Mouse (Mus musculus): ENCODE measurements around the gene Agrp. TPM values are rescaled to one million over a fixed set of nuclear protein-coding genes. Genes with fewer than 3 reads are reported as not detected.

Gene Agrp
- total and polyA plus RNA-seq, 2 experiments from 2014 or later: 0.53 TPM; not detected in 1

GRCm38 (mm10) chr8:105638510-105638909 lies 1.3 kb upstream of the Agrp start:
- Histone ChIP-seq H3K4me3 (ENCODE audit: low read depth, low read length) (no peak overlapping the region), H3K9me3 (replicated peaks; ENCODE audit: control insufficient read depth, low read length) (no peaks in the 10 kb centered on the region), H3K27me3 (ENCODE audit: control insufficient read depth, insufficient read depth, low read length) (no peaks in the 10 kb centered on the region), H3K9ac (replicated peaks; ENCODE audit: low read depth, low read length) (peak overlapping the region; percentile 97; the same call in 1 of the 2 replicates), H3K4me1 (ENCODE audit: control insufficient read depth, insufficient read depth) (peaks cover 22% of the 10 kb centered on the region), H3K36me3 (replicated peaks; ENCODE audit: control insufficient read depth, insufficient read depth, low read length) (peaks cover 2% of the 10 kb centered on the region; the same call in 1 of the 2 replicates), H3K27ac (ENCODE audit: low read depth) (peak overlapping the region; percentile 25; the same call in 1 of the 2 replicates), H3K4me2 (ENCODE audit: low read depth, low read length) (peak overlapping the region; percentile 71)
- no peak for DNase-seq (ENCODE audit: low spot score)
- TF ChIP-seq CTCF (IDR thresholded peaks at IDR 0.05; ENCODE audit: low read depth) (no peak), EP300 (IDR thresholded peaks at IDR 0.05; ENCODE audit: low read depth) (no peak)
- WGBS: 82% methylated on average over 4 of the region's 4 CpGs
- ATAC-seq (ENCODE audit: insufficient read depth, low read depth): no peak

- H3K27ac ChIP-seq (ENCODE audit: low read depth): peak overlapping the region; percentile 98
- H3K36me3 ChIP-seq (replicated peaks; ENCODE audit: control insufficient read depth, insufficient read depth, low read length): no peaks in the 10 kb centered on the region
- WGBS: 0% methylated on average over 11 of the region's 11 CpGs
- H3K4me2 ChIP-seq (ENCODE audit: low read depth, low read length): peak overlapping the region; percentile 71
- no peaks in the 10 kb centered on the region for H3K9me3 ChIP-seq (replicated peaks; ENCODE audit: control insufficient read depth, low read length)
- no peak for TF ChIP-seq CTCF (IDR thresholded peaks at IDR 0.05; ENCODE audit: low read depth)
- TF ChIP-seq EP300 (IDR thresholded peaks at IDR 0.05; ENCODE audit: low read depth): no peak
- H3K27me3 ChIP-seq (ENCODE audit: control insufficient read depth, insufficient read depth, low read length): no peaks in the 10 kb centered on the region
- peak; percentile 30 for DNase-seq (ENCODE audit: low spot score)
- ATAC-seq (ENCODE audit: insufficient read depth, low read depth): no peak
- H3K9ac ChIP-seq (replicated peaks; ENCODE audit: low read depth, low read length): peak overlapping the region; percentile 97
- peak overlapping the region; percentile 83 for H3K4me3 ChIP-seq (ENCODE audit: low read depth, low read length)
- peaks cover 22% of the 10 kb centered on the region for H3K4me1 ChIP-seq (ENCODE audit: control insufficient read depth, insufficient read depth)
Measured at GRCm38 (mm10) chr8:105637601-105638041, 428 bp upstream of the Agrp start.

DNA sequence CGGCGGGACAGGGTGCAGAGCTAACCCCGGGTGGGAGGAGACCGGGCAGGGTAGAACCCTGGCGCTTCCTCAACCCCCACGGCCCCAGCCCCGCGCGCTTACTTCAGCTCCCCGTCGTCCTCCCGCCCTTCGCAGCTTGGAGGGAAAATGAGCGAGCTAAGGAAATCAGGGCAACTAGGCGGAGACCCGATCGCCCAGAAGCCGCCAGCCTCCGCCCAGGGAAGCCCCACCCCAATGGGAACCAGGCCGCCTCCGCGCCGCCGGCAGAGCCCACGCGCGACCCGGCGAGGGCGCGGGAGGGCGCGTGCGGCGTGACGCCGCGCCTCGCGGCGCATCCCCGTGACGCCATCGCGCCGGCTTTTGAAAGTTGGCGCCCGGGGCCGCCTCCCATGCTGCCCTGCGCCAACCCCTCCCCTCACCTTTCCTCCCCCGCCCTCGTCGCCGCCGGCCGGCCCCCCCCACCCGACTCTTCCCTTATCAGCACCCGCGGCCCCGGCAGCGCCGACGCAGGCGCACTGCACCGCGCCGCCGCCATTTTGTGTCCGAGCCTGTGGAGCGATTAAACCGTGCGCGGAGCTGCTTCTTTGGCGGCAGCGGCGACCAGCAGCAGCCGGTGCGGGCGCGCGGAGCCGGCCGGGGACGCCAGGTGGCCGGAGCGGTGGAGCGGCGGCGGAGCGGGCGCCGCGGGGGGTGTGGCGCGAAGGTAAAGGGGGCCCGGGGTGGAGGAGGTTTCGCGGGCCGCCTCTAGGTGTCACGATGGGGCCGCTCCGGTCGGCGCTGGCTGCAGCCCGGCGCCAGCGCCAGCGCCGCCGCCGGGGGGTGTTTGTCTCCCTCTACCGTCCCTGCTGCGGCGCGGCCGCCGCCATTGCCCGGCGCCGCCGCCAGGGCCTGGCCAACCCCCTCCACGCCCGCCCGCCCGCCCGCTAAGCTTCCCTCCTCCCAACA lies 903 bp downstream of the Agrp start, which contains the start of gene Ctcf:
Gene Ctcf, plus strand, starts transcription at position 551 of the 945 bp plus-strand sequence.
- Histone ChIP-seq H3K9me3 (replicated peaks; ENCODE audit: control insufficient read depth, low read length) (no peaks in the 10 kb centered on the region), H3K36me3 (replicated peaks; ENCODE audit: control insufficient read depth, insufficient read depth, low read length) (no peaks in the 10 kb centered on the region), H3K27me3 (ENCODE audit: control insufficient read depth, insufficient read depth, low read length) (no peaks in the 10 kb centered on the region), H3K4me1 (ENCODE audit: control insufficient read depth, insufficient read depth) (peaks cover 22% of the 10 kb centered on the region), H3K9ac (replicated peaks; ENCODE audit: low read depth, low read length) (peak within 1 kb of the TSS; percentile 97), H3K4me3 (ENCODE audit: low read depth, low read length) (peak within 1 kb of the TSS; percentile 83), H3K27ac (ENCODE audit: low read depth) (peak within 1 kb of the TSS; percentile 98), H3K4me2 (ENCODE audit: low read depth, low read length) (peak within 1 kb of the TSS; percentile 71)
- DNase-seq (ENCODE audit: low spot score) (peak; percentile 91), ATAC-seq (ENCODE audit: insufficient read depth, low read depth) (peak; percentile 92)
- no peak for TF ChIP-seq CTCF (IDR thresholded peaks at IDR 0.05; ENCODE audit: low read depth)
- TF ChIP-seq EP300 (IDR thresholded peaks at IDR 0.05; ENCODE audit: low read depth): no peak
- under 1% methylated on average over 64 of the region's 126 CpGs for WGBS

DNA sequence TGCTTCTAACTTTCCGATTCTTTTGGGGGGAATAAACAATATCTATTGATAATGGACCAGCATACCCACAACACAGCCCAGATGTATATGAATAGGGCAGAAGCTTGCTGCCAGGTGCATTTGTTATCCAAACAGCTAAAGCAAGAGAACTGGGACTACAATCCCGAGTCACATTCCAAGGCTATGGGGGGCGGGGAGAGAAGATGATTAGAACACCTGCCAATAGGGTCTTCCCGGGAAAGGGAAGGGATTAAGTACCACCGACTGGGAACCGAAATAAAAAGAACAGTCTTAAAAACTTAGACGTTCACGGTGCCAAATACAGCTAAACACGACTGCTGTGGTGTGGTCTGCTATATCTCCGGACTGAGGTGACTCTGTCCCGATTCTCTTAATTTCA lies 1.7 kb downstream of the Agrp start:
- Histone ChIP-seq H3K9me3 (replicated peaks; ENCODE audit: control insufficient read depth, low read length) (no peaks in the 10 kb centered on the region), H3K9ac (replicated peaks; ENCODE audit: low read depth, low read length) (peak overlapping the region; percentile 97; the same call in 1 of the 2 replicates), H3K36me3 (replicated peaks; ENCODE audit: control insufficient read depth, insufficient read depth, low read length) (no peaks in the 10 kb centered on the region), H3K27ac (ENCODE audit: low read depth) (peak overlapping the region; percentile 98), H3K4me1 (ENCODE audit: control insufficient read depth, insufficient read depth) (peaks cover 15% of the 10 kb centered on the region), H3K4me3 (ENCODE audit: low read depth, low read length) (peak overlapping the region; percentile 83), H3K4me2 (ENCODE audit: low read depth, low read length) (peak overlapping the region; percentile 71), H3K27me3 (ENCODE audit: control insufficient read depth, insufficient read depth, low read length) (no peaks in the 10 kb centered on the region)
- no peak for DNase-seq (ENCODE audit: low spot score)
- WGBS: 5% methylated on average over 11 of the region's 11 CpGs
- ATAC-seq (ENCODE audit: insufficient read depth, low read depth): no peak
- TF ChIP-seq EP300 (IDR thresholded peaks at IDR 0.05; ENCODE audit: low read depth) (no peak), CTCF (IDR thresholded peaks at IDR 0.05; ENCODE audit: low read depth) (no peak)

GRCm38 (mm10) chr8:105634771-105635458 lies 2.3 kb downstream of the Agrp start:
- H3K4me2 ChIP-seq (ENCODE audit: low read depth, low read length): peak overlapping the region; percentile 71
- TF ChIP-seq CTCF (IDR thresholded peaks at IDR 0.05; ENCODE audit: low read depth) (no peak), EP300 (IDR thresholded peaks at IDR 0.05; ENCODE audit: low read depth) (no peak)
- peaks cover 11% of the 10 kb centered on the region for H3K4me1 ChIP-seq (ENCODE audit: control insufficient read depth, insufficient read depth)
- H3K27ac ChIP-seq (ENCODE audit: low read depth): peak overlapping the region; percentile 98; the same call in 1 of the 2 replicates
- H3K9me3 ChIP-seq (replicated peaks; ENCODE audit: control insufficient read depth, low read length): no peaks in the 10 kb centered on the region
- DNase-seq (ENCODE audit: low spot score) (no peak), ATAC-seq (ENCODE audit: insufficient read depth, low read depth) (no peak)
- WGBS: 79% methylated on average over 2 of the region's 2 CpGs
- H3K4me3 ChIP-seq (ENCODE audit: low read depth, low read length): peak overlapping the region; percentile 83
- no peaks in the 10 kb centered on the region for H3K27me3 ChIP-seq (ENCODE audit: control insufficient read depth, insufficient read depth, low read length)
- H3K9ac ChIP-seq (replicated peaks; ENCODE audit: low read depth, low read length): no peak overlapping the region; the same call in 1 of the 2 replicates
- no peaks in the 10 kb centered on the region for H3K36me3 ChIP-seq (replicated peaks; ENCODE audit: control insufficient read depth, insufficient read depth, low read length)

Data from heart, postnatal 0 days (tissue).